Mouse (Mus musculus): ENCODE measurements around the gene Ppp2r5a.

DNA sequence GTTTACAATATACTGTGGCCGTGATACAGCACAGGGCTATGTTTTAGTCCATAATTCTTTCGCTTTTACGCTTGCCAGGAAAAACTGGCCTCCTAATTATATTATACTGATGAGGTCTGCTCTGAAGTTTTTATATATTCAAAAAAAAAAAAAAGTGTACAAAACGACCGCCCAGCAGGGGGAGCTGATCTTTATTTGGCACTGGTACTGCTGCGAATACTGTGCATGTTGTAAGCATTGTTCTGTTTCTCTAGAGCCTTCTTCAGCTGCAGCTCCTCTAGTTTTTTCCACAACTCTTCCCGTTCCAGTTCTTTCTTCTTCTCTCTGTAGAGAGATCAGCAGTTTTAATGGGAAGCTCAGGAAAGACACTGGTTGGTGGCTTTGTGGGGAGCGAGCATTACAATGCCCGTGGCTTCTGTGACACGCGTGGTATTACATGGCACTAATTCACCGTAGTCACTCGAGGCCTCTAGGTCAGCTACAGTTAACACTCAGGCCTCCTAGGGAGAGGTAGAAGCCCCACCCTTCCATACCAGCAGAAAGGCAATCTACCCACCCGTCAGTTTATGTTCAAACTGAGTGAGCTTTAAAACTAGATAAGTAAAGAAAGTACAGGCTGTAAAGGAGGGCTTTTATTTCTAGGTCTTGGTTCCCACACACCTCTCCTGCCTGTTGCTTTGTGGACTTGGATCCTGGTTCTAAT is 50.1 kb downstream of the Ppp2r5a start:
- TF ChIP-seq POLR2A (IDR thresholded peaks at IDR 0.05; ENCODE audit: insufficient read depth, low read depth, low read length) (no peak), CTCF (IDR thresholded peaks at IDR 0.05; ENCODE audit: insufficient read depth, low read depth, low read length) (no peak)
